Mouse (Mus musculus) lung, postnatal 4 days (tissue): ENCODE results near the gene Nkap.
"Not testable (repeated sequence)": the region's sequence is repeated elsewhere in the genome, so short reads cannot be mapped to it uniquely, and the experiment has no call there.

Source experiments
- DNase-seq, 2 experiments: peaks; one replicate each; pipeline ENCODE4 v3.0.0; 2021

The Nkap gene

GRCm38 (mm10) chrX:37161169-37161568 lies 34.6 kb downstream of the Nkap start:
- no peak for DNase-seq

DNA sequence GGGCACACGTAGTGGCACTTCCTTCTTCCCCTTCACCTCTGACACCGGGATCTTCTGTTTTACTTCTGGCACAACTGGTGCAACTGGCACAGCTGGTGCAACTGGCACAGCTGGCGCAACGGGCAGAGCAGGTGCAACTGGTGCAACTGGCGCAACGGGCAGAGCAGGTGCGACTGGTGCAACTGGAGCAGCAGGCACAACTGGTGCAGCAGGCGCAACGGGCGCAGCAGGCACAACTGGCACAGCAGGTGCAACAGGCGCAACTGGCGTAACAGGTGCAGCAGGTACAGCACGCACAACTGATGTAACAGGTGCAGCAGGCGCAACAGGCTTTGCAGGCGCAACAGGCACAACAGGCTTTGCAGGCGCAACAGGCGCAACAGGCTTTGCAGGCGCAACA lies 36.5 kb downstream of the Nkap start:
- no peak for DNase-seq

DNA sequence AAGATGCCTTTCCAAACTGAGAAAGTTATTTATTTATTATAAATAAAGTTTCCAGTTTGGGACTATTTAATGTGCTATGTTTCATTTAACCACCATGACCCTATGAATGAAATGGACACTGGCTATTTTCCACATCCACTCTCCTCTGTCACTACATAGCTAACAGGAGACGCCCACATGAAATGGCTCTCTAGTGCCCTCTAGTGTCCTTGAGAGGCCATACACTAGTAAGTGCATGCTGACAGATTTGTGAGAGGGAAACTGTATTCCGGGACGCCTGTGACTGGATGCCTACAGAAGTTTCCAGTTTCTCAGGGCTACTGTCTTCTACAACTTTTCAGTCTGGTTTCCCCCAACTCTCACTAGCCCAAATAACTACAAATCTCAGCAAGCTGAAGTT lies 40.5 kb downstream of the Nkap start:
- DNase-seq = peak in 1 of 2 experiments; percentile 49

DNA sequence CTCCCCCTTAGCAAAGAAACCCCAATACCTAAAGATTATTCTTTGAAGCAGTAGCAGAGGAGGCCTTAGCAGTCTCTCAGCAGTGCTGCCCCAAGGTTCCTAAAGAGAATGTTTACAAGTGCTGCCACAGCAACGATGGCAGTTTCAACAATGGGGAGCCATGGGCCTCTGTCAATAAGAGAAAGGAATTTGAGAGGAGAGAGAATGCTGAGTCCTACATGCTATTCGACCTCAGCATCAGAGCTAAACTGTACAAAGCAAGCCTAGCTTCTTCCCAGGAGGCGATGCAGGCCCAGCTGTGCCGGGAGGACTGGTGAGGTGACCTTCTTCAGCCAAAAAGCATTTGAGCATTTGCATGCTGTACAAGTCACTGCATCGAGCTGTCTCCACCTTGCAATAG lies 42.1 kb downstream of the Nkap start, which contains the start of gene Akap14:
Gene Akap14, minus strand, starts transcription at position 101 of the 400 bp plus-strand sequence.
- DNase-seq = no peak

DNA sequence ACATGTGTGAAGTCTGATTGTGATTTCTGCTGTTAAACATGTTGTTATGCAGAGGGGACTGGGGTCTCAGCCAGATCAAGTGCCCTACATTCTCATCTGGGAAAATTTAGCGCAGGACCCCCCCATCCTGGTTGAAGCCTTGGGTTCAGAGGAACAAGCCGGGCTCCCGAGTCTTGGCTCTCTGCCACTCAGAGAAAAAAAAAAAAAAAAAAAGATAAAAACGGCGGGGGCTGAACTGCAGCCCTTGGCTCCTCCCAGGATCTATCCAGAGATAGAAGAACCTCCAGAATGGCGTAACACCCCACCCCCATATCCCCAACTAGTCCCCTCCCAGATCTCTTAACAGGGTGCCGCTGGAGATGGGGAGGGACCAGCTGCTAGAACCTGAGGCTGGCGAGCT lies 57.8 kb downstream of the Nkap start:
- not testable (repeated sequence) for DNase-seq

- DNase-seq = peak in 1 of 2 experiments; percentile 5
Measured at GRCm38 (mm10) chrX:37190755-37191104, 64.1 kb downstream of the Nkap start.

GRCm38 (mm10) chrX:37191105-37191743 lies 64.6 kb downstream of the Nkap start, which contains the start of the genes Ndufa1 and Rnf113a1:
Gene Ndufa1, minus strand, starts transcription at chrX:37191163.
Gene Rnf113a1, plus strand, starts transcription at chrX:37191245.
- peak; percentile 86 to 87 for DNase-seq

GRCm38 (mm10) chrX:37191744-37192379 lies 65.3 kb downstream of the Nkap start:
- DNase-seq = no peak

DNA sequence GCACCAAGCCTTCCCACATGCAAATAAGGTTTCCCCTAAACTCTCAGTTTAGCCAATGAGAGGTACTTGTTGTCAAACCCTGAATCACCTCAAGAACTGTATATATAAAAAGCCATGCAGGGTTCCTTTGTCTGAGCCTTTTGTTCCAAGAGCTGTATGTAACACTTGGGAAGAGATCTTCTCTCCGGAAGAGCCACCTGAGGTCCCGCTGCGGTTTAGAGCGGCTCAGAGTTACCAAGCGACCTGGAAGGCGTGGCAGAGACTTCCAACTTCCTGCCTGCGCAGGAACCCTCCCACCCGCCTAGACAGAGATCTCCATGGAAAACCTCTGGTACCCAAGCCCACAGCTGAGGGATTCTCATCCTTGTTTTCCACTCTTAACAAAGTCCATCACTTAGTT lies 72.1 kb downstream of the Nkap start:
- no peak for DNase-seq
